11 mouse cellular contexts compared by ENCODE assay signal in the genomic region with DNA sequence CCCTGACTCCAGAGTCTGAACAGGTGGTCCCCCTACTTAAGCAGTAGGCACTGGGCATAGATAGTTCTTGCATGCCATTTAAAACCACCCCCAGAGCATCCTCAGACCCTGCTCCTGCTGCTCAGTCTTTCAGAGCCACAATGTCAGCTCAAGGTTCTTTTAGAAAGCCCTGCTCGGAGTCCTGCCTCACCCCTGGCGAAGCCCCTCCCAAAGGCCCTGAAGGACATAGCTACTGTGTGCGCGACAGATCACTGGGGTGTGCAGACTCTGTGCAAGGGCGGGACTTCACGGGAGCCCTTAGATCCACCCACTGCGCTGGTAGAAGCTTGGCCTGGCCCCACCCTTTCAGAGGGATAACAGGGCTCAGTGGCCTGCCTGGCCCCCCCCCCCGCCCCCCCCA. TPM values are rescaled to one million over a fixed set of nuclear protein-coding genes. Genes with fewer than 3 reads are reported as not detected.
DNase-seq lines count a peak whose midpoint lies in the region; ATAC-seq lines count a peak whose summit lies in the region.
"Had no signal": no experiment of that assay in that cellular context is flagged by ENCODE, and none has a peak within 500 bp of the region (broad histone marks: within the 10 kb centered on the region; RNA-seq: fewer than 3 reads in every experiment).

No protein-coding gene starts in this region.

- H3K4me1 ChIP-seq in neural tube, embryonic 12.5 days, result peaks cover 16% of the 10 kb centered on the region

- no peak overlapping the region for H3K27ac ChIP-seq in neural tube, embryonic 12.5 days

- 45% methylated on average over 8 of the region's 8 CpGs for WGBS in neural tube, embryonic 12.5 days

- H3K9me3 ChIP-seq in neural tube, embryonic 12.5 days, result no peaks in the 10 kb centered on the region

- 0 out of 2 replicates have a peak overlapping the region, but pooled peaks have one; percentile 48 for H3K9ac ChIP-seq in neural tube, embryonic 12.5 days

- DNase-seq in embryo, embryonic 10 days (ENCODE audit: low spot score), result peak; percentile 21
- no peak for DNase-seq in embryo, embryonic 9.5 days (ENCODE audit: extremely low spot score)
- DNase-seq in neural tube, embryonic 10.5 days (ENCODE audit: extremely low spot score, low spot score), result no peak
- DNase-seq in kidney, postnatal 25 days, result peak; percentile 60 to 86
- peak; percentile 45 for DNase-seq in testis, postnatal 10 days (ENCODE audit: low spot score)
- DNase-seq in urinary bladder, adult 18-20 months (ENCODE audit: low spot score in 2 of 2), result no peak
- DNase-seq: lung, adult 18-20 months; right cerebral cortex, adult 18-20 months had no signal

- peaks cover 22% of the 10 kb centered on the region for H3K27me3 ChIP-seq in neural tube, embryonic 12.5 days (replicated peaks)

- H3K4me3 ChIP-seq in neural tube, embryonic 12.5 days, result no peak overlapping the region

- peaks cover 70% of the 10 kb centered on the region for H3K36me3 ChIP-seq in neural tube, embryonic 12.5 days

- no peak overlapping the region for H3K4me2 ChIP-seq in neural tube, embryonic 12.5 days (replicated peaks)

- ATAC-seq in neural tube, embryonic 12.5 days (ENCODE audit: low FRiP score, low read depth), result no peak
- ATAC-seq in megakaryocyte, adult 5-6 weeks (ENCODE audit: poor library complexity, severe bottlenecking), result no peak

RNA-seq across cellular contexts. Expression of a gene that starts 1.0 kb away (rescaled TPM):
- polyA plus RNA-seq in neural tube, embryonic 12.5 days (2016; fragmentation: Nextera tagmentation; extraction: Ambion mirVana), result 0.80 and 0.83 TPM in 2 replicates
- total RNA-seq in megakaryocyte, adult 5-6 weeks (2015), result not detected in 2 replicates
- total RNA-seq in megakaryocyte, adult 5-6 weeks (2017), result not detected in 2 replicates
- polyA plus RNA-seq: C2C12 had no signal

RNA-seq across cellular contexts. Expression of a gene that starts 8.5 kb away (rescaled TPM):
- polyA plus RNA-seq in neural tube, embryonic 12.5 days (2016; fragmentation: Nextera tagmentation; extraction: Ambion mirVana), result 151 and 155 TPM in 2 replicates
- total RNA-seq in megakaryocyte, adult 5-6 weeks (2015), result 11.8 and 13.3 TPM in 2 replicates
- total RNA-seq in megakaryocyte, adult 5-6 weeks (2017), result 17.3 and 22.6 TPM in 2 replicates

RNA-seq across cellular contexts. Expression of a gene that starts 11.0 kb away (rescaled TPM):
- 162 and 172 TPM in 2 replicates for polyA plus RNA-seq in neural tube, embryonic 12.5 days (2016; fragmentation: Nextera tagmentation; extraction: Ambion mirVana)
- total RNA-seq in megakaryocyte, adult 5-6 weeks (2015), result 79.9 and 90.6 TPM in 2 replicates
- total RNA-seq in megakaryocyte, adult 5-6 weeks (2017), result 30.0 and 32.3 TPM in 2 replicates

RNA-seq across cellular contexts. Expression of a gene that starts 11.1 kb away (rescaled TPM):
- polyA plus RNA-seq in neural tube, embryonic 12.5 days (2016; fragmentation: Nextera tagmentation; extraction: Ambion mirVana), result 509 and 592 TPM in 2 replicates
- total RNA-seq in megakaryocyte, adult 5-6 weeks (2015), result 143 and 149 TPM in 2 replicates
- total RNA-seq in megakaryocyte, adult 5-6 weeks (2017), result 171 and 196 TPM in 2 replicates

RNA-seq across cellular contexts. Expression of a gene that starts 15.8 kb away (rescaled TPM):
- 46.8 and 56.5 TPM in 2 replicates for polyA plus RNA-seq in neural tube, embryonic 12.5 days (2016; fragmentation: Nextera tagmentation; extraction: Ambion mirVana)
- total RNA-seq in megakaryocyte, adult 5-6 weeks (2015), result 51.4 and 53.6 TPM in 2 replicates
- 119 and 121 TPM in 2 replicates for total RNA-seq in megakaryocyte, adult 5-6 weeks (2017)

Comparison
In these comparisons a context has a peak if more than half of its experiments do, and no peak if none do; other contexts are left out.
1. DNase-seq: peak in embryo, embryonic 10 days (single experiment), kidney, postnatal 25 days (2 of 2) and testis, postnatal 10 days (single experiment); none in embryo, embryonic 9.5 days (single experiment), neural tube, embryonic 10.5 days (single experiment) and urinary bladder, adult 18-20 months (0 of 2).